Mouse (Mus musculus) lung, adult 2 months (tissue): ENCODE results near the gene Vps26a.

Source experiments
- CTCF ChIP-seq: fragments of 200-500 bp; IDR thresholded peaks from 2 replicates; pipeline ENCODE4 v1.5.1; 2011; ENCODE audit warnings: mild to moderate bottlenecking, low read length, control low read depth; ENCODE audit not compliant: insufficient read depth
- POLR2A ChIP-seq: fragments of 200-500 bp; IDR thresholded peaks from 2 replicates; pipeline ENCODE4 v1.6.1; 2011; ENCODE audit warnings: low read depth, mild to moderate bottlenecking, control low read depth, low read length, borderline replicate concordance; ENCODE audit errors: extremely low read depth

DNA sequence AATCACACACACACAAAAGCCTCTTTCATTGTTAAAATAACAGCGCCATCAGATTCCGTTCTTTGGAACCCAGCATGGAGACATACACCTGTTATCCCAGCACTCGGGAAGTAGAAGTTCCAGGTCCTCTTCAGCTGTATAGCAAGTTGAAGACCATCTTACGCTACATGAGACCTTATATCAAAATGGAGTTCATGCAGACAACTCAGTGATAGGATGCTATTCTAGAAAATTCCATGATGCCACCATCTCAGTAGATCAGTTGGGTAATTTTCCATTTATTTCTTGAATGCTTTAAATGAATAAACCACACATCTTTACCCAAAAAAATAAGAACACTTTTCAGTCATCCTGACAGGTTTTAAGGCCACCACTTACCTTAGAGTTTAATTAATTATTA is 20.5 kb upstream of the Vps26a start:
- TF ChIP-seq CTCF (no peak), POLR2A (no peak)
